Mouse (Mus musculus) ES-E14 (cell line): Measurements from ENCODE around the gene Hecw2. TPM values are rescaled to one million over a fixed set of nuclear protein-coding genes. Genes with fewer than 3 reads are reported as not detected.

ENCODE experiments used
- DNase-seq: peaks from one replicate; pipeline ENCODE4 v3.0.0-alpha.2; 2013; ENCODE audit warnings: low read depth, low spot score
- H3K27ac ChIP-seq: 2 replicates; pipeline ENCODE4 v1.5.1; 2012; ENCODE audit warnings: low read depth, mild to moderate bottlenecking, low read length, moderate library complexity, mixed read lengths; ENCODE audit not compliant: poor library complexity, insufficient read depth, severe bottlenecking
- H3K36me3 ChIP-seq: 2 replicates; pipeline ENCODE4 v1.6.1; 2012; ENCODE audit warnings: mild to moderate bottlenecking, low read length, moderate library complexity, mixed read lengths; ENCODE audit not compliant: control insufficient read depth, poor library complexity, insufficient read depth, severe bottlenecking
- H3K4me1 ChIP-seq, 2 experiments: fragments of 150-350 bp in 1 of 2; sonication (generic) in 1 of 2; 2 replicates each; pipeline ENCODE4 v1.6.1; 2012; ENCODE audit warnings: low read length in 2 of 2, mild to moderate bottlenecking in 1 of 2, mixed read lengths in 1 of 2; ENCODE audit not compliant: control insufficient read depth in 2 of 2, insufficient read depth in 2 of 2, poor library complexity in 1 of 2
- H3K4me3 ChIP-seq, 2 experiments: fragments of 150-350 bp in 1 of 2; sonication (generic) in 1 of 2; 2 replicates each; pipeline ENCODE4 v1.5.1; 2012; ENCODE audit warnings: low read length in 2 of 2, low read depth in 1 of 2, mild to moderate bottlenecking in 1 of 2, mixed read lengths in 1 of 2; ENCODE audit not compliant: insufficient read depth in 1 of 2, poor library complexity in 1 of 2, severe bottlenecking in 1 of 2
- H3K9ac ChIP-seq: 2 replicates; pipeline ENCODE4 v1.6.1; 2012; ENCODE audit warnings: low read depth, mild to moderate bottlenecking, low read length, mixed read lengths; ENCODE audit not compliant: poor library complexity, insufficient read depth, severe bottlenecking
- H3K9me3 ChIP-seq: fragments of 150-350 bp; sonication (generic); 2 replicates; pipeline ENCODE4 v1.6.1; 2012; ENCODE audit warnings: low read depth, mild to moderate bottlenecking, low read length; ENCODE audit not compliant: control insufficient read depth, insufficient read depth
- CHD2 ChIP-seq: IDR thresholded peaks from 2 replicates; pipeline ENCODE4 v1.6.1; 2014; ENCODE audit warnings: mild to moderate bottlenecking, low read depth, low read length, inconsistent platforms
- HCFC1 ChIP-seq: IDR thresholded peaks from 2 replicates; pipeline ENCODE4 v1.6.1; 2012; ENCODE audit warnings: low read length, inconsistent platforms, borderline replicate concordance; ENCODE audit not compliant: insufficient read depth
- MAFK ChIP-seq: IDR thresholded peaks from 2 replicates; pipeline ENCODE4 v1.6.1; 2014; ENCODE audit warnings: mild to moderate bottlenecking, low read depth, low read length, inconsistent platforms; ENCODE audit not compliant: insufficient read depth
- ZC3H11A ChIP-seq: IDR thresholded peaks from 2 replicates; pipeline ENCODE4 v1.6.1; 2012; ENCODE audit warnings: low read depth, mild to moderate bottlenecking, inconsistent platforms, low read length, borderline replicate concordance
- ZNF384 ChIP-seq: IDR thresholded peaks from 2 replicates; pipeline ENCODE4 v1.6.1; 2012; ENCODE audit warnings: low read depth, low read length, inconsistent platforms
- in situ Hi-C, 2 experiments: fragments of 600-800 bp; cut with MboI; formaldehyde crosslinking; loops; one replicate each; pipeline ENCODE4 v1.15.1; 2025; ENCODE audit warnings: low sequenced_read_pairs in 2 of 2, inconsistent platforms in 1 of 2; ENCODE audit not compliant: unreplicated experiment in 2 of 2
- total RNA-seq: library from RNA; depleted of rRNA; stranded (reverse); fragments of 300-350 nt; gene quantifications from 2 replicates; pipeline ENCODE4 v1.2.3, GENCODE M21; 2012

The Hecw2 gene
- total RNA-seq, 1 experiment, result 6.6 TPM

DNA sequence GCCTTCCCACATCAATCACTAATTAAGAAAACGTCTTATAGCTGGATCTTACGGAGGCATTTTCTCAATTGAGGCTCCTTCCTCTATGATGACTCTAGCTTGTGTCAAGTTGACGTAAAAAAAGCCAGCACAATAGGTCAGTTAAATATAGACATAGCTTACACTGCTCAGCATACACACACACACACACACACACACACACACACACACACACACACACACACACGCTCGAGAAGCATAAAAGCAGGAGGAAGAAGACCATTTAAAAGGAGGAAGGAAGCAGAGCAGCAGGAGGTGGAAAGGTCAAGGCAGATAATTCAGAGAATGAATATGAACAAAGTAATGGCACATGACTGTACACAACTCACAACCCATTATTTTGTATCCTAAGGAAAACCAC, 220.0 kb downstream of the Hecw2 start:
- no peak overlapping the region for H3K9ac ChIP-seq
- no peak overlapping the region for H3K4me3 ChIP-seq
- no peaks in the 10 kb centered on the region for H3K36me3 ChIP-seq
- H3K4me1 ChIP-seq, result no peaks in the 10 kb centered on the region
- DNase-seq, result no peak
- no peak overlapping the region for H3K27ac ChIP-seq
- in situ Hi-C loops, result no loop called here
- H3K9me3 ChIP-seq, result no peaks in the 10 kb centered on the region
- no peak for TF ChIP-seq CHD2
- TF ChIP-seq ZNF384, result no peak
- no peak for TF ChIP-seq ZC3H11A
- no peak for TF ChIP-seq MAFK
- TF ChIP-seq HCFC1, result no peak

DNA sequence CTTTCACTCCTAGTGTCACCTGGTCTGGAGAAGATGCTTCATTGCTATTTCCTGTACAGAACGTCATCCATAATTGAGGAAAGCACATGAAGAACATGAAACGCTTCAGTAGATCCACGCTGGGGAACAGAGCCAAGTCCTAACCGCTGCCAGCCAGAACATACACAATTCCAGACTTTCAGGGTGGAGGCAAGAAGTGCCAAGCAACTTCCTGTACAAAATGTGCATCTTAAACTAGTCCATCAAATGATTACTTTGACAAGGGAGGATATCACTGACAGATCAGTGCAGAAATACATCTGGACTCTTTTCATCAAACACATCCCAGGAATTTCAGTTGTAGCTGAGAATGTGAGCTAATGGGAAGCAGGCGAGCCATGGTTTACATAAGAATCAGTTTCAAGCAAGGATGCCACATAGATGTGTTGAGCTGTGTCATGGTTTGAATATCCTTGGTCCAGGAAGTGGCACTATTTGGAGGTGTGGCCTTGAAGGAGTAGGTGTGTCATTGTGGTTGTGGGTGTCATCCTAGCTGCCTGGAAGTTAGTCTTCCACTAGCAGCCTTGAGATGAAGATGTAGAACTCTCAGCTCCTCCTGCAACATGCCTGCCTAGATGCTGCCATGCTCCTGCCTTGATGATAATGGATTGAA, 224.5 kb downstream of the Hecw2 start:
- in situ Hi-C loops, result no loop called here
- no peak overlapping the region for H3K4me3 ChIP-seq

DNA sequence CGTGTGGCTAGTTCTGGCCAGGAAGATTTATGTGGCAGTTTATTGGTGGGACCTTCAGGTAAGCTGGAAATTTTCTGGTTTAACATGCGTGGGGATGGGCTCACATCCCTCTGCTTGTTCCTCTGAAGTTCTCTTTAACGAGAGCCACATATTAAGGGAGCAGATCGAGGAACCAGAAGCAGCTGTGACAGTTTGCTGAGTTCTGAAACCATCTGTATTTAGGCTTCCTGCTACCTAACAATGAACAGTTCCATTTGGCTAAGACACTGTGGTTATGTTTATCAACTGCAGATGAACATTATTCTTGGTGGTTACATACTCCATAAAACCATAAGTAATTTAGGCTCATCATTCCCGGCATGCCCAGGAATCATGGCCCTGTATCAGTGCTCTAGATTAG, 242.6 kb downstream of the Hecw2 start:
- TF ChIP-seq ZC3H11A, result no peak
- no peak for TF ChIP-seq MAFK
- TF ChIP-seq CHD2, result no peak
- TF ChIP-seq HCFC1, result no peak
- TF ChIP-seq ZNF384, result no peak
- in situ Hi-C loops, result no loop called here
- no peak overlapping the region for H3K9ac ChIP-seq
- H3K9me3 ChIP-seq, result no peaks in the 10 kb centered on the region
- H3K27ac ChIP-seq, result no peak overlapping the region
- no peak for DNase-seq
- no peak overlapping the region for H3K4me3 ChIP-seq
- H3K4me1 ChIP-seq, result no peaks in the 10 kb centered on the region
- H3K36me3 ChIP-seq, result no peaks in the 10 kb centered on the region

More for the DNA sequence above, 224.5 kb downstream of the Hecw2 start:
- H3K27ac ChIP-seq, result no peak overlapping the region
- no peak overlapping the region for H3K9ac ChIP-seq
- DNase-seq, result no peak
- TF ChIP-seq ZC3H11A (no peak), MAFK (no peak), ZNF384 (no peak), CHD2 (no peak), HCFC1 (no peak)
- no peaks in the 10 kb centered on the region for H3K4me1 ChIP-seq
- no peaks in the 10 kb centered on the region for H3K36me3 ChIP-seq
- H3K9me3 ChIP-seq, result no peaks in the 10 kb centered on the region

DNA sequence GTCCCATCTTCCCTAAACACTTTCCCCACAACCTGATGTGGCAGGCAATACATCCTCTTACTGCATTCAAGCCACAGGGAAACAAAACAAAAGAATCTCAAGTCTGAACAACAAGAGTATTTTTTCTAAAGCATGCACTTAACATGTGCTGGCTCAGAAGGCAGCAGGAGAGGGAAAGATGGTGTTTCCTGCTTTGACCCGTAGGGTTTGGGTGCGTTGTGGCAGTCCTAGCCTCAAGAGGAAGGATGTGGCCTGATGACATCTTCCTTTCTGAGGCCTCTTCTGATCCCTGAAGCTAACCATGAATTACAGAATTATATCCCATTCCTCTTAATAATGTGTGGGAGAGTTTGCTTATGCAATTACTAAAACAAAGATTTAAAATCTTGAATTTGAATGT, 249.2 kb downstream of the Hecw2 start:
- Histone ChIP-seq H3K9ac (no peak overlapping the region), H3K4me3 (no peak overlapping the region), H3K4me1 (no peaks in the 10 kb centered on the region), H3K9me3 (no peaks in the 10 kb centered on the region), H3K27ac (no peak overlapping the region), H3K36me3 (no peaks in the 10 kb centered on the region)
- DNase-seq, result no peak
- TF ChIP-seq MAFK (no peak), ZC3H11A (no peak), HCFC1 (no peak), CHD2 (no peak), ZNF384 (no peak)
- in situ Hi-C loops, result no loop called here
